Mouse (Mus musculus) cerebellum, adult 2 months (tissue): ENCODE measurements around the gene Mast3.

Source experiments
- CTCF ChIP-seq: fragments of 200-500 bp; IDR thresholded peaks from 2 replicates; pipeline ENCODE4 v1.5.1; 2011; ENCODE audit warnings: low read depth, mild to moderate bottlenecking, control low read depth, low read length, moderate library complexity, borderline replicate concordance; ENCODE audit not compliant: insufficient read depth
- POLR2A ChIP-seq: fragments of 200-500 bp; IDR thresholded peaks from 2 replicates; pipeline ENCODE4 v1.6.1; 2011; ENCODE audit warnings: low read length, control low read depth, borderline replicate concordance; ENCODE audit not compliant: insufficient read depth

GRCm38 (mm10) chr8:70790846-70791245, 14.0 kb downstream of the Mast3 start:
- TF ChIP-seq POLR2A = no peak
- no peak for TF ChIP-seq CTCF
